Comparison of ENCODE assay signal across 10 mouse cellular contexts in the genomic region with DNA sequence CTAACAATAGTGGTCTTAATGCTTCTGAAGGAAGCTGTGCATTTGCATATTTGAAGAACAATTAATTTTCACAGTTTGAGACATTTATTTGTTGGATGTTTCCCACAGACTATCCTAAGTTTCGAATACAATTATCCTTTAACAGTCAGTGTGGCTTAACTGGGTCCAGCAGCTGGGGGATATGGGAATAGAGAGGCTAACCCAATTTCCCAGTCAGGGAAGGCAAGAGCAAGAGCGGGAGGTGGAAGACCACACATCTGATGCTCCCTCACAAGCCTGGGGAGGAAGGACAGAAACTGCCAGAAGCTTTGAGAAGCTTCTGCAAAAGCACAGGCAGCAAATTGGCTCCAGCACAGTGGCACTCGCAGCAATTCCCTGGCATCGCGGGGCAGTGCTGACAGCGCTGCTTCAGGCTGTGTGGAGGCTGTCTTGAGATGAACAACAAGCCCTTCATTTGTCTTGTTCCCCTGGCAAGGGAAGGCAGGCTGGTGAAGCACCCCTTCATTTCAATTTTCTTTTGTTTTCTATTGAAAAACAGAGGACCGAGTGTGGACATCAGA.
DNase-seq lines count a peak whose midpoint lies in the region; TF ChIP-seq lines count a peak whose summit lies in the region.
"Had no signal": no experiment of that assay in that cellular context is flagged by ENCODE, and none has a peak within 500 bp of the region (broad histone marks: within the 10 kb centered on the region; RNA-seq: fewer than 3 reads in every experiment).

No protein-coding gene starts in this region.

- no peak overlapping the region for H3K4me3 ChIP-seq in cerebellum, adult 2 months (replicated peaks; ENCODE audit: insufficient read depth, low read depth, low read length)
- no peak overlapping the region for H3K4me3 ChIP-seq in kidney, adult 2 months (ENCODE audit: insufficient read depth, low read depth, low read length)
- H3K4me3 ChIP-seq: midbrain, embryonic 12.5 days had no signal

- 26% methylated on average over 7 of the region's 7 CpGs for WGBS in cerebellum, adult 2 months
- WGBS in kidney, adult 2 months = 78% methylated on average over 7 of the region's 7 CpGs

- intact Hi-C loops in left cerebral cortex, postnatal 14 days (cut with DNase I) = no loop called here

- H3K4me1 ChIP-seq in cerebellum, adult 2 months (ENCODE audit: control insufficient read depth, insufficient read depth, low read length) = no peaks in the 10 kb centered on the region
- H3K4me1 ChIP-seq in kidney, adult 2 months (ENCODE audit: control insufficient read depth, insufficient read depth, low read length) = no peaks in the 10 kb centered on the region
- H3K4me1 ChIP-seq: midbrain, embryonic 12.5 days had no signal

- DNase-seq in ZHBTc4 (ENCODE audit: low read depth, low spot score) = peak; percentile 23
- peak; percentile 28 for DNase-seq in cerebellum, adult 2 months
- peak; percentile 50 to 61 for DNase-seq in frontal cortex, postnatal 14 days (ENCODE audit: low spot score in 2 of 2)
- peak; percentile 70 to 73 for DNase-seq in left cerebral cortex, postnatal 14 days (ENCODE audit: low spot score in 2 of 2)
- DNase-seq in urinary bladder, postnatal 10 days (ENCODE audit: low spot score) = no peak
- no peak for DNase-seq in thymus, postnatal 25 days
- DNase-seq in embryo, embryonic 11 days = no peak
- DNase-seq in kidney, adult 2 months = no peak

- no peak overlapping the region for H3K27ac ChIP-seq in cerebellum, adult 2 months (ENCODE audit: insufficient read depth, low read length)
- H3K27ac ChIP-seq in kidney, adult 2 months (ENCODE audit: insufficient read depth, low read depth, low read length) = no peak overlapping the region
- H3K27ac ChIP-seq: midbrain, embryonic 12.5 days had no signal

- TF ChIP-seq CTCF in cerebellum, adult 2 months (IDR thresholded peaks at IDR 0.05; ENCODE audit: borderline replicate concordance, insufficient read depth, low read depth, low read length) = no peak
- TF ChIP-seq CTCF in kidney, adult 2 months (conservative IDR thresholded peaks at IDR 0.05; ENCODE audit: insufficient read depth, insufficient read length, low read depth, low read length) = no peak

- no peaks in the 10 kb centered on the region for H3K36me3 ChIP-seq in kidney, adult 2 months (ENCODE audit: control insufficient read depth, insufficient read depth, low read length)
- H3K36me3 ChIP-seq: G1E; midbrain, embryonic 12.5 days had no signal

- no peak for TF ChIP-seq POLR2A in cerebellum, adult 2 months (IDR thresholded peaks at IDR 0.05; ENCODE audit: borderline replicate concordance, insufficient read depth, low read length)
- no peak for TF ChIP-seq POLR2A in kidney, adult 2 months (IDR thresholded peaks at IDR 0.05; ENCODE audit: low read depth, low read length)

- no peaks in the 10 kb centered on the region for H3K27me3 ChIP-seq in cerebellum, adult 2 months (ENCODE audit: control insufficient read depth, insufficient read depth, low read length)
- H3K27me3 ChIP-seq in kidney, adult 2 months (replicated peaks; ENCODE audit: control insufficient read depth, insufficient read depth, low read length) = no peaks in the 10 kb centered on the region
- H3K27me3 ChIP-seq: midbrain, embryonic 12.5 days had no signal

Comparison
In these comparisons a context has a peak if more than half of its experiments do, and no peak if none do; other contexts are left out.
1. DNase-seq: peak in ZHBTc4 (single experiment), cerebellum, adult 2 months (2 of 2), frontal cortex, postnatal 14 days (2 of 2) and left cerebral cortex, postnatal 14 days (2 of 2); none in urinary bladder, postnatal 10 days (single experiment), thymus, postnatal 25 days (single experiment), embryo, embryonic 11 days (single experiment) and kidney, adult 2 months (single experiment).